Mouse (Mus musculus) lung, postnatal 0 days (tissue): ENCODE data around the gene Dgkd.

Source experiments
- CTCF ChIP-seq: IDR thresholded peaks from 2 replicates; pipeline ENCODE4 v1.5.1; 2016; ENCODE audit warnings: antibody characterized with exemption, mild to moderate bottlenecking
- EP300 ChIP-seq: IDR thresholded peaks from 2 replicates; pipeline ENCODE4 v1.6.1; 2016; ENCODE audit warnings: antibody characterized with exemption, mild to moderate bottlenecking, control low read depth

DNA sequence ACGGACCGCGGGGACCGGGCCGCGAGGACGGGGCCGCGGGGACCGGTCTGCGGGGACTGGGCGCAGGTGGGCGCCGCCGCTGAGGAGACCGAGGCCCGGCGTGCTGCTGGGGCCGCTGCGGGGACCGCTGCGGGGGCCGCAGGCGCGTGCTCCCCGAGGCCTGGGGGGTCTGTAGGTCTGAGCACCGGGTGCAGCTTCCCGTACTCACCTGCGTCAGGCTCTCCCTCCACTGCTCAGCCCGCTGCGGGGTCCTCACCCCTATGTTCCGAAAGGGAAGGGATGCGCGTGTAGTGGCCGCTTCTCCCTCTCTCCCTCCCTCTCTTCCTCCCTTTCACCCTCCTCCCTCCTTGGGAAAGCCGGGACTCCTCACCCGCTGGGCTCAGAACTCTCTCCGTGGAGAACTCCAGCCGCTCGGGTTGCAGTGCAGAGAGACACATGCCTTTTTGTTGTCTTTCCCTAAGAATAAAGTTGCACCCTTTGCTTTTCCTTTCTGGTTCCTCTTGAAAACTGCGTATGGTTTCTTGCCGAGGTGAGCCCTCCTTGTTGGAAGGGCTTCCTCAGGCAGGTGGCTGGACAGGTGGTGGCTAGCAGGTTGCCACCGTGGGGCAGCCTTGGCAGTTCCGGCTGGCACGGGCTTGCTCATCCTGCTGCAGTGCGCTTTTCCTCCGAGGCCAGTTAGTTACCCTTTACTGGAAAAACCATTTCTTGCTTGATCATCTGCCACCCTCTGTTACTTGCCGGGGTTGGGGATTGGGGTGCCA is 694 bp downstream of the Dgkd start:
- TF ChIP-seq CTCF = 0 out of 2 replicates have a peak, but pooled peaks have one; percentile 0
- TF ChIP-seq EP300 = no peak
